Mouse (Mus musculus): Measurements from ENCODE around the gene Syt14. TPM values are rescaled to one million over a fixed set of nuclear protein-coding genes. Genes with fewer than 3 reads are reported as not detected.

Syt14 gene
- total RNA-seq, 2 experiments from 2014 or later = 23.4 to 24.2 TPM

GRCm38 (mm10) chr1:193000908-193001307, 34.7 kb downstream of the Syt14 start:
- no peak for DNase-seq (ENCODE audit: extremely low spot score in 1 of 2, low spot score in 2 of 2)
- intact Hi-C loops (cut with DNase I) = loop anchor here (5.0 kb wide), 2 partner anchors 111 to 126 kb away; no protein-coding TSS in a partner anchor

DNA sequence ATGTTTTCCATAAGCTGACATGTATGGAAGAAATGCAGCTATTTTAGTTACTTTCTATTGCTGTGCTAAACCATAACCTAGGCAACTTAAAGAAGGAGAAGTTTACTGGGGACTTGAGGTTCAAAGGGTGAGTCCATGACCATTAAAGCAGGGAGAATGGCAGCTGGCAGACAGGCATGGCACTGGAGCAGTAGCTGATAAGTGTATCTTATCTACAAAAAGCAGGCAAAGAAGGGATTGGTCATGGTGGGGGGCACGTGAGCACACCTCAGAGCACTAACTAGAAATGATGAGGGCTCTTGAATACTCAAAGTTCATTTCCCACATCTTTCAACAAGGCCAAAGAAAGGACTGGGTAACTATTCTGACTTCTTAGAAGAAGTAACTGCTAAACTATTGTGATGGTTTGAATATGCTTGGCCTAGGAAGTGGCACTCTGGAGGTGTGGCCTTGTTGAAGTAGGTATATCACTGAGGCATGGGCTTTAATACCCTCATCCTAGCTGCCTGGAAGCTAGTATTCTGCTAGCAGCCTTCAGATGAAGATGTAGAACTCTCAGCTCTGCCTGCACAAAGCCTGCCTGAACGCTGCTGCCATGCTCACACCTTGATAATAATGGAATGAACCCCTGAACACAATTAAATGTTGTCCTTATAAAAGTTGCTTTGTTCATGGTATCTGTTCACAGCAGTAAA, 41.2 kb downstream of the Syt14 start:
- intact Hi-C loops (cut with DNase I) = no loop called here

DNA sequence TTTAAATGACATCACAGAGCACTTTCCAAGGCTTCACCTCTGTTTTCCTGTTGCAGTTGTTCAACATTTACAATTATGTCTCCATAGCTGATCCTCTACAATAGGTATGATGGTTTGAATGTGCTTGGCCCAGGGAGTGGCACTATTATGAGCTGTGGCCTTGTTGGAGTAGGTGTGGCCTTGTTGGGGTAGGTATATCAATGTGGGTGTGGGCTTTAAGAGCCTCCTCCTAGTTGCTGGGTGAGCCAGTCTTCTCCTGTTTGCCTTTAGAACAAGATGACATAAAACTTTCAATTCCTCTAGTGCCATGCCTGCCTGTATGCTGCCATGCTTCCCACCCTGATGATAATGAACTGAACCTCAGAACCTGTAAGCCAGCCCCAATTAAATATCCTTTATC, 42.1 kb downstream of the Syt14 start:
- DNase-seq (ENCODE audit: extremely low spot score in 1 of 2, low spot score in 2 of 2) = no peak
- intact Hi-C loops (cut with DNase I) = no loop called here

More for the DNA sequence above, 41.2 kb downstream of the Syt14 start:
- DNase-seq (ENCODE audit: extremely low spot score in 1 of 2, low spot score in 2 of 2) = no peak

GRCm38 (mm10) chr1:192987203-192987602, 48.4 kb downstream of the Syt14 start:
- intact Hi-C loops (cut with DNase I) = no loop called here
- no peak for DNase-seq (ENCODE audit: extremely low spot score in 1 of 2, low spot score in 2 of 2)

- DNase-seq (ENCODE audit: extremely low spot score in 1 of 2, low spot score in 2 of 2) = no peak
- intact Hi-C loops (cut with DNase I) = no loop called here
Measured at GRCm38 (mm10) chr1:192986481-192986880, 49.1 kb downstream of the Syt14 start.

DNA sequence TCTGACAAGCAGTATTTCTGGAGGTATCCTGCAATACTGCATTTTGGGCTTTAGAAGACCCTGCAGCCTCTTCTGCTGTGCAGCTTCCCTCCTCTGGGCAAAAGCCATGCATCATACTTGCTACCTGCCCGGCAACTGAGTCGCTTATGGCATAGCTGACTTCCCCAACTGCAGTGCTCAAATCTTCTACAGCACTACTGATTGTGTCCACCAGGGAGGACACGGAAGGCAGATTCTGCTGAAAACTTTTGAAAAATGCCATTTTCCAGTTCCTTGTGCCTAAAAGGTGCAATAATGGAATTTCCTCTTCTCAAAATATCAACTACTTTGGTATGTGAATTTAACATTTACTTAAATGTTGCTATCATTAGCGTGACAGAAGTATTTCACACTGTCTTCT, 51.2 kb downstream of the Syt14 start:
- intact Hi-C loops (cut with DNase I) = no loop called here
- DNase-seq (ENCODE audit: extremely low spot score in 1 of 2, low spot score in 2 of 2) = no peak

DNA sequence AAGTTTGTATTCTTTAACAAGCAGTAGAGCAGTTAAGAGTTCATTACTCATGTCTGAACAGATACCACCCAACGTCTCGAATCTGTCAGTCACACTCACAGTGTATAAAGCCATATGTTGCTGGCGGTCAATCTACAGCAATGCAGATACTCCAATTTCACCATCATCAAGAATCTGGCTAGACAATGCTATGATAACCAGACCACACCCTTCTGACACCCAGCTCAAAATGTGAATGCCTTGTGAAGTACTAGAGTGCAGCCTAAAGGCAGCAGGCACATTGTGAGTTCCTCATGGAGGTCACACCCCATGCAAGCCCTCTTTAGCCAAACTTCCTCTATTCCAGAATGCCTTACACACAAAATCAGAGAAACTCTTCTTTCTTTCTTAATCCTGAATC, 53.9 kb downstream of the Syt14 start:
- intact Hi-C loops (cut with DNase I) = no loop called here
- DNase-seq (ENCODE audit: extremely low spot score in 1 of 2, low spot score in 2 of 2) = no peak

DNA sequence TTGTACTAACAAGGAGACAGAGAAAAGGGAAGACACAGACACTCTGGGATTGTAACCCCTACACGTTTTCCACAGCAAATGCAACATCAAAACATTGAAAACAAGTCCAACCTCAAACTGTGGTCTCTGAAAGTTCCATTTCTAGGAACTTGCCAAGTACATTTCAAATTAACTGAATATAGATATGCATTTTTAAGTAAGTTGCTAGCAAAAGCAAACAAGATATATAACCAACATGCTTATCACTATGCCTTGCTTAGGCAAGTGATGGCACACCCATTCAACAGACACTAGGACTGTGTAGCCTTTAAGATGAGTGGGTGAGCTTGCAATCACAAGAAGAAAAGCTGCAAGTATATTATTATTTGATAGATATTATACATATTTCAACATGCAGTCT, 54.5 kb downstream of the Syt14 start:
- intact Hi-C loops (cut with DNase I) = no loop called here
- DNase-seq (ENCODE audit: extremely low spot score in 1 of 2, low spot score in 2 of 2) = no peak

DNA sequence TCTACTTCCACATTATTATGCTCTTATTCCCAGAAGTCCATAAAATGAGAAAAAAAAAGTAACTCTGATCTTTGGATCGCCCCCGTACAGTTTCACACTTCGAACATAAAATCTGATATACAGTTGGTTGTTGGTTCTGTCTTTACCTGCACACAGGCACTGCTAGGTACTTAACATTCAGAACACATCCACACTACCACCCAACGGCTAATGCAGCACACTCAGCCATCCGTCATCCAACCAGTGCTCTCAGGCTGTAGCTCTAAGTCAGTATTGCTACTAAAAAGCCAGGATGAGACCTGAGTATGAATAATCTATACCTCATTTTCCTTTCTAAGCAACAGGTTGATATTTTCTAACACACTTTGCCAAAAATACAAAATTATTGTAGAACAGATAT, 73.3 kb downstream of the Syt14 start:
- DNase-seq (ENCODE audit: extremely low spot score in 1 of 2, low spot score in 2 of 2) = no peak
- intact Hi-C loops (cut with DNase I) = no loop called here

DNA sequence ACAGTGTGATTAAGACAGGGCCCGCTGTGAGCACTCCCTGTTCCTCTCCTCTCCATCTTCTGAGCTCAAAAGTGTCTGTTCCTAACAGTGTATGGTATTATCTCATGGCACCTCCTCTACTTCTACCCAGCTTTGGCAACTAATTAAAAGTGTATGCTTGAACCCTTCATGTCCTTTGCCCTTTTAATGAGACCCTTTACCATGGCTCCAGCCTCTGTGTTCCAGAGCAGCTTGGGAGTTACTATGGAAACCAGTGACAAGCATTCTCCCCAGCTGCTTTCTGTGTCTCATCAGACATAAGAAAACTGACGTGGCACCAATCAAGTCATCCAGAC, 87.8 kb downstream of the Syt14 start:
- intact Hi-C loops (cut with DNase I) = no loop called here

GRCm38 (mm10) chr1:192947170-192947838, 88.3 kb downstream of the Syt14 start:
- no peak for DNase-seq (ENCODE audit: extremely low spot score in 1 of 2, low spot score in 2 of 2)
- intact Hi-C loops (cut with DNase I) = no loop called here

More for the DNA sequence above, 87.8 kb downstream of the Syt14 start:
- no peak for DNase-seq (ENCODE audit: extremely low spot score in 1 of 2, low spot score in 2 of 2)

GRCm38 (mm10) chr1:192939033-192939432, 96.5 kb downstream of the Syt14 start:
- no peak for DNase-seq (ENCODE audit: extremely low spot score in 1 of 2, low spot score in 2 of 2)
- intact Hi-C loops (cut with DNase I) = no loop called here

GRCm38 (mm10) chr1:192937956-192938355, 97.6 kb downstream of the Syt14 start:
- DNase-seq (ENCODE audit: extremely low spot score in 1 of 2, low spot score in 2 of 2) = no peak
- intact Hi-C loops (cut with DNase I) = no loop called here

- no peak for DNase-seq (ENCODE audit: extremely low spot score in 1 of 2, low spot score in 2 of 2)
- intact Hi-C loops (cut with DNase I) = no loop called here
Measured at GRCm38 (mm10) chr1:192931797-192932196, 103.8 kb downstream of the Syt14 start.

DNA sequence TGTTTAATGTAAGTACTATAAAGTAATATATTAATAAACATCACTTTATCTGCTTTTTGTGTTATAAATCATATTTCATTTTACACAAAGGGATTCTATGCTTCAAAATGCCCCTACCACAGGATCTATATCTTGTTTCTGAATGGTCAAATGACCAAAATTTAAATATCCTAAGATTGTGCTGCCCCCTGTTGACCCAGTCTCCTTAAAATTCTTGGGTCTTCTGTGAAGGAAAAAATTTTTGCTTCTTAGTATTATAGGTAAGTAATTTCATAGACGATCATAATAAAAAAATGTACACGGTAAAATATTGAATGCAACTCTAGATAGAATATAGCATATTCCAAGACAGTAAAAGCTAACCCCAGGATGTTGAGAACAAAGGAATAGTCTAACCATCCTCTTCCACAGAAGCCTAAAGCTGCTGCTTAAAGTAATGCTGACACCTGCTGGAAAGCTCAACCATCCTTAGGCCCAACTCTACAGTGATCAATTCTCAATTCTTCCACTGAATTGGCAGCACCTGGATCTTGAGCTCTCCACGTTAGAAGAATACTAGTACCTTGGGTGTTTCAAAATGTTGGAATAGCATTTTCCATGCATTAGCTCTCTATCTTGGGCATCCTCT, 123.4 kb downstream of the Syt14 start:
- no peak for DNase-seq (ENCODE audit: extremely low spot score in 1 of 2, low spot score in 2 of 2)
- intact Hi-C loops (cut with DNase I) = loop anchor here (5.0 kb wide), 2 partner anchors 130 to 185 kb away; no protein-coding TSS in a partner anchor

DNA sequence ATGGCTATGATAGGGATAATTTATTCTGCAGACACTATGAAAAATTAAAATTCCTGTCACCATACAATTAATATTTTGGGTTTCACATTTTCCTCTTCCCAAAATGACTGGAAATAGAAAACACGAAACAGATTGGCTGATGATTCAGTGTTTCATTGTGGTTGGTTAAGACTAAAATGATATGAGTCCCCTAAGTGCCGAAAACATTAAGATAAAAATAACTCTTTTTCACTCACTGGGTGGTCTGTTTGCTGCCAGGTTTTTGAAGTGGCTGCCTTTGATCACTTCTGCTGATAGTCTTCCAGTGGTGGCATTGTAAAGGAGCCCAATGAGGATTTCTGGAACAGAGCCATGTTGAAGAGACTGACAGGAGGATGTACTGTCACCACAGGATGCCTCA, 134.1 kb downstream of the Syt14 start:
- DNase-seq (ENCODE audit: extremely low spot score in 1 of 2, low spot score in 2 of 2) = no peak
- intact Hi-C loops (cut with DNase I) = no loop called here

- intact Hi-C loops (cut with DNase I) = no loop called here
- no peak for DNase-seq (ENCODE audit: extremely low spot score in 1 of 2, low spot score in 2 of 2)
Measured at GRCm38 (mm10) chr1:192900913-192901312, 134.7 kb downstream of the Syt14 start.

DNA sequence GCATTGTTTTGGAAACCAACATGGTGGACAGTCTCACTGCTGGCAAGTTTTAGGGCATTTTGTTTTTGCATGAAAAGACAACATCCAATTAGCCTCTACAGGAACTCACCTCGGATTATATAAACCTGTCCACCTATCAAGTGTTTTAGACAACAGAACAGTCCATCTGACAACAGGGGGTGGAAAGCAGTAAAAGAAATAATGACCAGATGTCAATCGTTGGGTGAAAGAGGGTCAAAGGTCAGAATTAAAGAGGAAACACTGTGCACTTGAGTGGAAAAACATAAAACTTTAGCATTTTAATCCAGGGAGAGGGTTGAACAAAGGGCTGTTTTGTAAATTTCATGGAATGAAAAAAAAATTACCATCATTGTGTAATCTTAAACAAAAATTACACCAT, 136.8 kb downstream of the Syt14 start:
- DNase-seq (ENCODE audit: extremely low spot score in 1 of 2, low spot score in 2 of 2) = no peak
- intact Hi-C loops (cut with DNase I) = no loop called here

DNA sequence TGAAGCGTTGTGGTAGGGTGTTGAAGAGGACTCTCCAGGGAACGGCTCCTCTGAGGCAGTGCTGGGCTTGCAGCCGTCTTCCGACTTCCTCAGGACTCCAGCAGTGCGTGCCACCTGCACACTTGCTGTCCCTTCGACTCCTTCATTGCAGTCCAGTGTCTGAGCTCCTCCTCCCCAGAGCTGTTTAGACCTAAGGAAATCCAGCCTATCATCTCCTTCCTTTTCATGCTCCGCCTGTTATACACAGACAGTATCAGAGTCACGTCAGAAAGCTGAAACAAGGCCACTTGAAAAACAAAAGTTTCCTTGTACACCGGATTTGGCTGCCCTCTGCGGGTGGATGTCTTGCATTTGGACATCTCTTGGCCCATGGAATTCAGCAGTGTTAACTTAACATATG, 138.4 kb downstream of the Syt14 start:
- no peak for DNase-seq (ENCODE audit: extremely low spot score in 1 of 2, low spot score in 2 of 2)

DNA sequence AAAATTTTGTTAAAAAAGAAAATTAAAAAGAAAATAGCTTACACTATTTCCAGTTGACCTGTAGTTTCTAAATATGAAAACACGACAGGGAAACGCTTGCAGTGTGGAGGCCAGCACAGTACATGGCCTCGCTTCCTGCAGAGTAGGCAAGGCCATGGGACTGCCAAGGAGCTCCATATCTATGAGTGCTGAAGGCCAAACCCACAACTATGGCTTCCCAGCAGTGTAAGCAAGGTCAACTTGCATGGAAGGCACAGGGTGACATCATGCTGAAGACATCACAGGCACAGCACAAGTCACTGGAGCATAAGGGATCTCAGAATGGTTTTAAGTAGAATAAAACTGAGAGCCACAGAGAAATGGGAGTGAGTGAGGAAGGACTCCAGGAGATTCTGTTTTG, 139.5 kb downstream of the Syt14 start:
- intact Hi-C loops (cut with DNase I) = no loop called here
- DNase-seq (ENCODE audit: extremely low spot score in 1 of 2, low spot score in 2 of 2) = no peak

More for the DNA sequence above, 138.4 kb downstream of the Syt14 start:
- intact Hi-C loops (cut with DNase I) = no loop called here

All from left cerebral cortex, postnatal 10 days (tissue).